Mouse (Mus musculus) adrenal gland, adult 2 months (tissue): Measurements from ENCODE around the gene Nfil3. TPM values are rescaled to one million over a fixed set of nuclear protein-coding genes. Genes with fewer than 3 reads are reported as not detected.
A peak's percentile ranks its signal among the peaks of the same experiment; 100 is the strongest.

Experiments used
- DNase-seq: peaks from one replicate; pipeline ENCODE4 v3.0.0; 2021
- polyA plus RNA-seq: library from polyadenylated mRNA; depleted of rRNA; stranded (reverse); fragments of >200 nt; gene quantifications from 2 replicates; pipeline ENCODE4 v1.2.3, GENCODE M21; 2012
- total RNA-seq, 2 experiments: library from RNA; stranded (reverse); gene quantifications; 2 replicates each; pipeline ENCODE4 v1.2.3; 2021

Nfil3 gene
- total and polyA plus RNA-seq, 3 experiments, result 7.6 to 85.0 (median 19.6) TPM

DNA sequence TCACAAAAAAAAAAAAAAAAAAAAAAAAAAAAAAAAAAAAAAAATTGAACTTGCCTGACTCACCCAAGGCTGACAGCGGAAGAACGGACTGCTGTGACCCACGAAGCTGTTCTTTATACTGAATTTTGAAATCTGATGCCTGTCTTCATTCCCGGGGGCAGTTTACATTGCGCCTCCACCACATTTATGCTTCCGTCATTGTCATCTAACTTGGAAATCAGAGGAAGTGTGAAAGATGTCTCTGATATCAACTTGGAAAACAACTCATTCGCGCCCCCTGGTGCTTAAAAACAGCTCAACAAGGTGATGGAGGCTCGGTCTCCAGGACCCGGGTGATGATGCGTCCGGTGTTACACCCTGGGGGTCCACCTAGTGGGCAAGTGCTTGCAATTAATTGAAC is 1.8 kb upstream of the Nfil3 start:
- DNase-seq, result peak; percentile 87

DNA sequence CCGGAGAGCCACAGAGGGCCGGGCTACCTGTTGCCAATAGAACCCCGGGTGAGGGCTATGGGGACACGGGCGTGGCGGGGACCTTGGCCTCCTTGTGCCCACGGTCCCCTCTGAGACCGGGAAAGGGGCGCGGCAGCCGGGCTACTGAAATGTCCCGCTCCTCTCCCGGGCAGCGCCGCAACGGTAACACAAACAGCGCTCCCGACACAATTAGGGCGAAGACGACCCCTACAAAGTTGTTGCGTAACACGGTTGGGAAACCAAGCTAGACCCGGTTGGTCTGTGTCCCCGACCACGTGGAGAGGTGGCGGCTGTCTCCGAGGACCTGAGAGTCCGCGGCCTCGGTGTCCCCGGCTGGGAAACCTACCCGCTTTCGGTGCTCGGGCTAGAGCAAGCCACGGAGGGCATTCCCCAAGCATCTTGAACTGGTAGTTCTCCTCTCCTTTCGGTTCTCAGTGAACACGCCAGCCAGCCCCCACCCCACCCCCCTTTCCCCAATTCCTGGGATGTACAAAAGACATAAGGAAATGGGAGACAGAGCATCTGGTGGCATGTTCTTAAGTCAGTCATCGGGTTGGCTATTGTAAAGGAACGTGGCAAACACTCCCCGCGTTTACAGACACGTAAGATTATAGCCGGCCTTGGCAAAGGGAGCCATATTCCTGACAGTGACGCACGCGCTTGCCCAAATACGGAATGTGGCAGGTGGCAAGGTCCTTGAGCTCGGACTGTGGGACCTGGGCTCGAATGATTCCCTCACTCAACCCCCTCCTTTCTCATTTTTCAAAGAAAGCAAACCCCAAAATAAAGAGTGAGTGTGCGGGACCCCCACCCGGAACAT is 788 bp upstream of the Nfil3 start:
- peak; percentile 81 for DNase-seq

DNA sequence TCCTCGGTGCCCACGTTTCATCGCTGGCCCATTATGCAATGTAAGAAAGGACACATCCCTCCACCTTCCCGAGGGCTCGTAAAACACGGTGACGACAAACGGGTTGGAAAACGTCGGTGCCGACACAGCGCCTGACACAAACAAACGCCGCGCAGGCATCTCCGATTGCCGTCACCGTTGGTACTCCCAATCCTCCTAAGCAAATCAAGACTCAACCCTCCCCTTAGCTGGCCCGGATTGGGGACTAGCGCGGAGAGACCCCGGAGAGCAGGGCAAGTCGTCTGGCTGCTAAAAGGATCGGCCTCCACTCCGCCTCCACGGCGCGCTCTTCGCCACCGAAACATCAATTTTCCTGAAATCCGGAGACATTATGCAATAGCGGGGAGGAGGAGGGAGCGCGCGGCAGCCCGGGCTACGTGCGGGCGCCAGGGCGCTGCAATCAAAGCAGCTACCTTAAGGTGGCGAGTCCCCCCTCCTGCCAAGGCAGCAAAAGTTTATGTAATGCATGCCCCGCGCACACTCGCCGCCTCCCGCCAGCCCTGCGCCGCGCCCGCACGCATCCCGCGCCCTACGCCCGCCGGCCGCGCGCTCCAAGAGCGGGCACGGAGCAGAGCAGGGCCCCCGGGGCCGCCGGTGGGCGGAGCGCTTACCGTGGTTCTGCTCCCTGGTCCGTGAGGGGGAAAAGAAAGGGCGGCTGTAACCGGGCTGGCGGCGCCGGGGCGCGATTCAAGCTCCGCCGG is 492 bp downstream of the Nfil3 start:
- DNase-seq, result peak; percentile 90

DNA sequence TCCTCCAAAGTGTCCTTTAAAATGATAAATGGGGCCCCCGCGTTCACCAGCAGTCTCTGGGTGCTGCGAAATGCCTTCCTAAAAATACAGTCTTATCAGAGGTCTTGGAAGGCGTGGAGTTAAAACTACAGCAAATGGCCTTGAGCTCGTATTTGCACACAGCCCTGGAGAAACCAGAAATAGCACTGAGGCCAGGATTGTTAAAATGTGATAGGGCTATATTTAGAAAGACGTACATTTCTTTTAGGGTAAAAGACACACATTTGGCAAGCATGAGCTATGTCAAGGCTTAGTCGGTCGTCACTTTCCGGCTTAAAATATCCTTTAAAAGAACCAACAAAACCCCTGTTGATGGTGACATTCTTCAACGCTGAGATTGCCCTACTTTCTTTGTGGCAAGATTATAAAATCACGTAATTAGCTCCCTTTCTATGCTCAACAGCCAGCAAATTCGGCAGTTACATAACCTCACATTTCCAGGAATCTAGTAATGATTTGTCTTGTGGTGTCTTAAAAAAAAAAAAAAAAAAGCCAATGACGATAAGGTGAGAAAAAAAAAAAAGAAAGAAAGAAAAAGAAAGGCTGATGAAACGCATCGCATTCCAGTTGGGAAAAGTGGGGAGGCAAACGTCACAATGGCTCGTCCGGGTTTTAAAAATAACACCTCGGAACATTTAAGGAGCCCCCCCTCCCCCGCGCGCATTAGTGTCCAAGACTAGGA is 1.4 kb downstream of the Nfil3 start:
- DNase-seq, result peak; percentile 58

DNA sequence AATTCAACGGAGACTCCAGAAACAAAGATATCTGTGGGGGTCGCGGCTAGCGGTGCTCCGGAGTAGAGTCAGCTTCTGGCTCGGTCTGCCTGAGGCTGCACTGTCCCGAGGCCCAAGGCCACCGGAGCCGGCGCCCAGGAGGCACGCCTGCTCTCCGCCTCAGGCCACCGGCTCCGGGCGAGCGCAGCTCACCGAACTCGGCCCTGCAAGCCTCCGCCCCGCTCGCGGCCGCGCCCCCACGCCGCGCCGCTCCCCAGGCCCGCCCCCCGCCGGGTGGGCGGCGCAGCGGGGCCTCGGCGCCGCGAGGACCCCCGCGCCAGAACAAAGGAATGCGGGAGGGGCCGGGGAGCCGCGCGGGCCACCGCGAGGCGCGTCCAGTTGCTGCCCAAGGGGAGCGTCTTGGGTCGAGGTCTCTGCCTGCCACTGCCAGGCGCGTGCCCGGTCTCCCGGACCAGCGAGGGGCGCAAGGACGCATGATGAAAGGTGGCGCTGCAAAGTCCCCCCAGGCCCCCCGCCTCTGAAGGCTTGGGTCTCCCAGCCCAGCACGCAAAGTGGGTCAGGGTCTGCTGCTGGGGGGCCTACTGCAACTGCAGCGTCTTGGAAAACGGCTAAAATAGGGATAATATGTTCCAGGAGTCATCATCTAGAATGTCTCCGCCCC is 2.4 kb downstream of the Nfil3 start:
- DNase-seq, result peak; percentile 84

DNA sequence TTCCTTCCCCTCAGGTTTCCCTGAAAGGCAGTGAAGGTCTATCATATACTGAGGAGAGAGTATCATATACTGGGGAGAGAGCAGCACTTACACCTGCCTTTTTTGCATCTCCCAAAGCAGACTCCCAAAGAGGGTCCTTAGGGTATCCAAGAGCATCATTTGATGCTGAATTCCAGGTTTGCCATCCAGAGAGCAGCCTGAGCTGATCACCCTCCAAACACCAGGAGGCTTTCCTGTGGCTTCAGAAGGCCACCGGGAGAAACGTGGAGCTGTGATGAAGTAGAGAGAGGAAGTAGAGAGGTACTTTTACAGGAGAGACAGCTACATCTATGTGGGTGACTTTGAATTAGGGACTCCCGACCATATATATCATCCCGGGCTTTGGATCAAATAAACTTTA is 3.1 kb downstream of the Nfil3 start:
- no peak for DNase-seq

DNA sequence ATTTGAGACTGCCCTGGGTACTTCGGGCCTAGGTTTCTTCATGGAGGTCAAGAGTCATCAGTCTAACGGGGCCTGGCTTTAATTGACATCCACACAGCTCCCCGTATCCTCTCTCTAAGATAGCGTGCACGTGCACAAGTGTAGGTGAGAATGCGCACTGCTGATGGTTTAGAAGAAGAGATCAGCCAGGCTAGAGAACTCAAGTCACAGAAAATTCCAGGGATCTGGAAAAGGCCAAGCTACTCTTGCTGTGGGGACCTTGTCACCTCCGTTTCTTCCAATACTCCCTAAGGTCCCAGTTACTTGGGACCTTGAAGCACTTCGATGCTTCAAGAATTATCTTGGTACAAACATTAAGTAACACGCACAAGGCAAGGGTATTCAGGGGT is 3.7 kb downstream of the Nfil3 start:
- no peak for DNase-seq

DNA sequence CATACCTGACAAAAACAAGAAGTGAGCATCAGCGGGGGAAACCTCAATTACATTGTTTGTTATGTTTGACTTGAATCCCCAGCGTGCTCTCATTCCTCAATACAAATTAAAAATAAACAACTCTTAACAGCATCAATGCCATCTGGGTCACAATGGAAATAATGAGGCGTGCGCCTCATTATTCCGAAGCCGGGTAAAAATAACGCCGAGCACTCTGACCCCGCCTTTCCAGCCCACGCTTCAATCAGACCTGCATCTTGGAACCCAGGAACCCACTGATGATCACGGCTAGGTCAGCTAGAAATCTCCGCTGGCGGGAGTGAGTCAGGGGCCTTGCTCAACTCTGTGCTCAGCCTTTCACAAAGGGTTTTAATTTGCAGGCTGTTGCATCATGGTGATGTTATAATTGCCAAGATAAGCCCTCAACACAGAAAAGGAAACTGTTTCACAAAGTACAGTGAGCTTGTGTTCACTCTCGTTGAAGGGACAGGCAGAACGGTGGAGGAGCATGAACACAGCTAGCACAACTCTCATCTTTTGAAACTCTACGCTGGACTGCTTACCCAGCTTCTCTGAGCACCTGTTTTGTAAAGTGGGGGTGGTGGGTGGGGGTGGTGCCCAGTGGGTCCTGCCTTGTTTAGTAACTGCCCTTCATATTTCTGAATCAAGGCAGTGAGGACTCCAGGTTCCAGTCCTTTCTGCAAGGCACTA is 4.2 kb downstream of the Nfil3 start:
- DNase-seq, result peak; percentile 90

DNA sequence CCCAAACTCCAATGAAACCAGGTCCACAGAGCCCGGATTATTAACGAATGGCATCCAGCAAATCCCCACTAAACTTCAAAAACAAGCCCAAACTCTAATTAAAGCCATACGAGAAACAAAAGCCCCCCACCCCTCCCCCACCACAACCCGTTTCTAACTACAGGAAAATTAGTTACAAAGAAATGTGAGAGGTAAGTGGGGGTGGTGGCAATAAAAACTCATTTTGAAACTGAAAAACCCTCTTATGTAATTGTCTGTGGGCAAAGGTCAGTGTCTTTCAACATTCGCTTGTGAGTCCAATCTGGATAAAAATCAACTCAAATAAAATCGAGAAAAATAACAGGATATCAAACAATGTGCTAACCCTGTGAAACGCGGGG is 4.8 kb downstream of the Nfil3 start:
- no peak for DNase-seq

DNA sequence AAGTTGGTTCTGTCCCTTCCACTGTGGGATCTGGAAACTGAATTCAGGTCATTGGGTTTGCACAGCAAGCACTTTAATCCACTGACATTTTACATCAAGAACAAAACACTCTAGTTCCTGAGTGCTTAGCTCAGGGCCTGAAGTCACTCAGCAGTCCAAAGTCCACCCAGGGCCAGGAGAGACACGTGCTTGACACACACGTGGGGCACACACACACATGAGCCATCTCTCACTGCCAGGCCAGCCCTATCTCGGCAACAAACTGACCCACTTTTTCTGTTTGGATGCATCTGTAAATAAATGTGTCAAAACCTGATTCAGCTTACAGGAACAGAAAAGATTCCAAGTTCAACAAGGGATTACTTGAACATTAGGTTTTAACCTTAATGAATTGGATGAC is 6.2 kb downstream of the Nfil3 start:
- DNase-seq, result peak; percentile 90

DNA sequence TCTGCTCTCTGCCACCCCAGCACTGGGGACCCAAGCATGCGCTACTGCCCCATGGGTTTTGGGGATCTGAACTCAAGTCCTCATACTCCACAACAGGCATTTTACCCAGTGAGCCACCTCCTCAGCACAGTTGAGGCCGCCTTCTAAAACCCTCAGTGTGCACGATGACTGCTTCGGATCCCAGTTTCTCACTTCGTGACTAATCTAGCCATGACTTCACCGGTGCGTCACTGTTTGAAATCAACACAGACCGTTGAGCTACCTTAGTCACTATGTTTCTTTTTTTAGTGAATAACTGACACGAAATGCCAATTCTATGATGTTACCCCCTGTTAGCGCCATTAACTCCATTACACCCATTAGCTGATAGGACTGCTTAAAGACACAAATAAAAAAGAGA is 7.4 kb downstream of the Nfil3 start:
- DNase-seq, result peak; percentile 75

DNA sequence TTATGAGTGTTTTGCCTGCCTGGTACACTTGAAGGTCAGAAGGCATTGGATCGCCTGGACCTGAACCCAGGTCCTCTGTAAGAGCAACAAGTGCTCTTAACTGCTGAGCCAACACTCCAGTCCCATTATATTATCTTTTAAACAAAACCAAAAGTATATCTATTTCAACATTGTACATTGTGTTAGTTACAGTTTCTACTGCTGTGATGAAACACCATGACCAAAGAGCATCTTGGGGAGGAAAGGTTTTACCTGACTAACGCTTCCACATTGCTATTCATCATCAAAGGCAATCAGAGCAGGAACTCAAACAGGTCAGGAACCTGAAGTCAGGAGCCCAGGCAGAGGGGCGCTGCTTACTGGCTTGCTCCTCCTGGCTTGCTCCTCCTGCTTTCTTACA is 8.2 kb downstream of the Nfil3 start:
- DNase-seq, result no peak

DNA sequence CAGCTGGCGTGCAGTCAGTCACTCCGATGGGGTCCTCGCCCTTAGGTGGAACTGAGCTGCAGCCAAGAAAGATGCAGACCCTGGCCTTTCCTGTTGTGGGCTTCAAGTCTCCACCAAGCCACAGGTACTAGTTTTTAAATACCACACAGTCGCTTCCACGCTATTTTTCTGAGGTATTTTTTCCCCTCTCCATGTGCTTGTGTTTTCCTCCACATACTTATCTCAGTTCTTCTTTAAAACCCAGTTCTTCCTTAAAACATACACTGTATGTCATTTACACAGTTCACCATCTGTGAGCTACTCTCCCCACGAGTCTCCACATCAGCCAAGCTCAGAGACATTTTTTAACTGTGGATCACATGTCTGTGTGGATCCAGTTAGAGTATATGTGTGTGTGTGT is 10.0 kb downstream of the Nfil3 start:
- no peak for DNase-seq

DNA sequence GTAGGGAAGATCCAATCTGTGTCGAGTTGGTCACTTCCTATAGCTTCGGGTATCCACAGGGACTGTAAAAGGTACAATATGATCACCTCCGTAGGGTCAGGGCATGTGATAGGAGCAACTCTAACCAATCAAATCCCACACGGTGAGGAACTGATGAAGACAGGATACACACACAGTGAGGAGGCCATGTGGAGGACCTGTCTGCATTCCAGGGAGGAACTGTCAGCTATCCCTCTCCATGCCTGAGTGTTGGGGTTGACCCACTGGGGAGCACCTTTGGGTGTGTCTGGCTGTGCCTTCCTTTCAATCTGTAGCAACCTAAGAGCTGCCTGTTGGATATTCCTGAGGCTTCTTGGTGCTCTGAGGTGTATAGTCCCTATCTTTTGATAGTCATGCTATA is 18.0 kb downstream of the Nfil3 start:
- no peak for DNase-seq

DNA sequence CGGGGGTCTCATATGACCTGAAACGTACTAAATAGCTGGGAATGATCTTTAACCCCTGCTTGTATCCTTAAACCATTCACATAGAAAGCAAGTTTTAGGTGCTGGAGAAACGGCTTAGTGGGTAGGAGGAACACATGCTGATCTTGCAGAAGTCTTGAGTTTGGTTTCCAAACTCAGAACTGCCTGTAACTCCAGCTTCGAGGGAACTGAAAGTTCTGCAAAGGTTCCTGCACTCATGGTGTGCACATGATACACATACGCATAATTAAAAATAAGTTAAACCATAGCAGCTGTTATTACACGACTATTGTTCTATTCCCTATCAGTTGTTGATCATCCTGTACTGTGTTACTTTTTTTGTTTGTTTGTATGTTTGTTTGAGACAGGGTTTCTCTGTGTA is 18.5 kb downstream of the Nfil3 start:
- DNase-seq, result no peak

DNA sequence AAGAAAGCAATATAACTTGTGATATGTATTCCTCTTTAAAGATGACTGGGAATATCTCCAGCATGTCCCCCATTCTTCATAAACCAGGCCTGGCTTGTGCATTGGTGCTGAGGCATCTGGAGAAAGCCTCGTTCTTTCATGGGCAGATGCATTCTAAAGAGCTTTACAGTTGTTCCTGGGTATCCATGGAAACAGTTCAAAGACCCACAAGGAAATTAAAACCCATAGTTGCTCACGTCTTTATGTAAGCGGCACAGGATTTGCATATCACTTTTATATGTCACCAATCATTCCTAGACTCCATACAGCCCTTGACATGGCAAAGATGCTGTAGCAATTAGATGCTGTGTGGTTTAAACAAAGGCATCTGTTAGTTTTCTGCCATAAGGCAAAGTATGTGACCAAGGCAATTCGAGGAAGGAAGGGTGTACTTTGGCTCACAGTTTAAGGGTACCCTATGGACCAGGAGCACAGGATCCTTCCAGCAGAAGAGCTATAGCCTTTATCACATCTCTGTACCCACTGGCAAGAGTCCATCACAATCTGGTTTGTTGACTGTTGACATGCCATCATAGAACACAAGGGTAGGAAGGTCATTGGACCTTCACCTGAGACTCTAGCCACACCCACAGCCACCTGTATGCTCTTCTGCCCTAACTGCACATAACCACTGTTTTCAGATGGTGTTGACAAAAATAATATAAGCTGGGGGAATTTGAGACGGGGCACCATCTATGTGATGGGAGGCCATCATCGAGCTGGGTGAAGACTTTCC is 26.9 kb downstream of the Nfil3 start:
- DNase-seq, result no peak

DNA sequence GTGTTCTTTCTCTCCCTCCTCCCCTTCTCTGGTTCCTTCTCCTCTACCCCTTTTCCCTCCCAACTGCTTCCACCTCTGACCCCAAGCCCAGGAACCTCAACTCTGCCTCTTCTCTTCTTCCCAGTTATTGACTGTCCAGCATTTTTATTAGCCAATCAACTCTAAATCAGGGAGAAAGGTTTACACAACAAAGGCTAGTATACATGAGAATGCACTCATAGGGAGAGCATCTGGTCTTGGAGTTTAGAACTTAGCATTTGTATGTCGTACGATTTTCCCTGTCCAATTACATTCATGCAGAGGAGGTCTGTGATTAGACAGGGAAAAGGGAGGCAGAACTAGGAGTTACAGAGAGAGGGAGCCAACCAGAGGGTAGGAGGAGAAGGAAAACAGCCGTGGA is 31.7 kb downstream of the Nfil3 start:
- DNase-seq, result no peak

DNA sequence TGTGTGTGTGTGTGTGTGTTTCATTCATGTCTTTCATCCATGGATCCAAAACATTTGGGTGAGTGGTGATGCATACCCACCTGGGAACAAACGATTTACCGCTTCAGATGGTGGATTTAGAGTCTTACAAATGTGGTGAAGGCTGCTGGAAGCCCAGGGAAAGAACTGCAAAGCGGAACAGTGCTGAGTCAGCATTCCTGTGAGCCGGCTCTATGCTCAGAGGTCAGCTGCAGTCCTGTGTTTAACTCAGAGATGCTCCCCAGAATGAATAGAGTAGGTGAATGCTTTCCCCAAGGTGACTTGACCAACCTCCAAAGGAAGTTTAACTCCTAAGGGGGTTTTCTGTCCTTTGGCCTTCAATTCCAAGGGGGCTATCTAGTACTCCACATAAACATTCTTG is 33.3 kb downstream of the Nfil3 start:
- no peak for DNase-seq

DNA sequence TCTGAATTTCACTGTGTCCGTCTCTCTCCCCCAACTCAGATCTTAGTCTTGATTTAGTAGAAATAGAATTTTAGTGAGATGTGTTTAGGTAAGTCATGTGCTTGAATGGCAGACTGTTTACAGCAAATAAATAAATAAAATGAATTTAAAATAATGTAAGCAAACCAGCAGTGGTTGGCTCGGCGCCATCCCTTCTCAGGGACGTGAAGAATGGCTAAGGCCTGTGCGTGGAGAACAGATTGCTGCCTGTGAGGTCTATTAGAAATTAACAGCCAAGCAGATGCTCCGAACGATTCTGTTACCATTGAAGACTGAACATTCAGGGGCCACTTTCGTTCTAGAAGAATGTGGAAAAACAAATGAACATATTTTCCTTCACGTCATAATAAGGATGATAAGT is 35.1 kb downstream of the Nfil3 start:
- no peak for DNase-seq

DNA sequence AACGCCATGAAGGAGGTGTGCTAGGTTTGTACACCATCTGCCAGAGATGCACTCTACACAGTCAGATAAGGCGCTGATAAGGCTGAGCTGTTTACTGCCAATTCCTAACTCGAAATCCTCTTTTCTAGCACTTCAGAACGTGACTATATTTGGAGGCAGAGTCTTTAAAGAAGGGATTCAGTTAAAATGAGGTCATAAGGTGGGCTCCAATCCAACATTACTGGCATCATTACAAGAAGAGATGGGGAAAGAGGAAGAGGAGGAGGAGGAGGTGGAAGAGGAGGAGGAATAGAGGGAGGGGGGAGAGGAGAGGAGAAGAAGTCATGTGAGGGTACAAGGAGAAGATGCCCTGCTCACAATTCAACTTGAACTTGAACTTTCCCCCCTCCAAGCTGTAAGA is 36.8 kb downstream of the Nfil3 start:
- no peak for DNase-seq

DNA sequence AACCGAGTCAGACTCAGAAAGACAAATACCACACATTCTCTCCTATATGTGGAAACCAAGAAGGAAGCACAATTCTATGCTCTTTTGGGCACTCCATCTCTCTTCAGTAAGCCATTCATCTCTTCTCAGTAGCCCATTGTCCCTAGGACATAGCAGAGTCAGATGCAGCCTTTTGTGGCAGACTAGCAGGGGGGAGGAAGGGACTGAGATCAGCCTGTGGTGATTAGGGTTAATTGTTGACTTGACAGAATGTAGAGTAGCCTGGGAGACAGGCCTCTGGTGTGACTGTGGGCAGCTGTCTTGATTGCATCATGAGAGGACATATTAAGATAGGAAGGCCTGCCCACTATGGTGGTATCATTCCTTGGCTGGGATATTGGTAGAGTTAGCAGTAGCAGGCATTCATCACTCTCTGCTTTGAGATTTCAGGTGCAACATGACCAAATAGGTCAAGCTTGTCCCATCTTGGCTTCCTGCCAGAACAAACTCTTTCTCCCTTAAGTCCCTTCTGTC is 37.9 kb downstream of the Nfil3 start:
- no peak for DNase-seq
